Mouse (Mus musculus) Patski (cell line): ENCODE measurements at regions not wholly inside any gene's neighbourhood (a gene's known extent, or its start where the extent isn't known, plus 50 kb on each side); places are given as distances from the start of the nearest gene placed in this dataset.

Source experiments
- ATAC-seq: fragments of 100-300 bp; one replicate; pipeline ENCODE4 v1.8.0; 2021
- CTCF ChIA-PET: fragments of 350-600 bp; sonication (Branson Sonifier 250); formaldehyde crosslinking; loops from one replicate; lab custom pipeline; 2022; ENCODE audit warnings: inconsistent platforms; lab: Charles Lee
- POLR2A ChIA-PET: fragments of 350-600 bp; sonication (Branson Sonifier 250); formaldehyde crosslinking; loops from one replicate; lab custom pipeline; 2022; ENCODE audit warnings: antibody characterized with exemption, inconsistent platforms; lab: Charles Lee
- DNase-seq: peaks from one replicate; pipeline ENCODE4 v3.0.0-alpha.2; 2011; ENCODE audit warnings: low read depth, low spot score
- H3K27me3 ChIP-seq: fragments of 371-371 bp; one replicate; pipeline ENCODE4 v1.5.1; 2021
- CTCF ChIP-seq: fragments of 100-300 bp; IDR thresholded peaks from one replicate; pipeline ENCODE4 v1.5.1; 2021
- in situ Hi-C: fragments of 300-500 bp; cut with MboI; formaldehyde crosslinking; loops from 3 replicates; pipeline ENCODE4 v1.11.1; 2018; ENCODE audit warnings: low pct_unique_long_range_greater_than_20kb, mixed read lengths

- CTCF ChIA-PET = no interaction called here
- in situ Hi-C loops = no loop called here
- no peak for TF ChIP-seq CTCF
Observed at GRCm38 (mm10) chr1:18668901-18669300, 404.0 kb upstream of the Defb41 start.

GRCm38 (mm10) chr1:18668265-18668664, 403.3 kb upstream of the Defb41 start:
- CTCF ChIA-PET = no interaction called here
- in situ Hi-C loops = no loop called here
- POLR2A ChIA-PET = no interaction called here
- ATAC-seq (no peak), DNase-seq (no peak)
- TF ChIP-seq CTCF = no peak
- no peaks in the 10 kb centered on the region for H3K27me3 ChIP-seq

More at GRCm38 (mm10) chr1:18668901-18669300, 404.0 kb upstream of the Defb41 start:
- no peak for ATAC-seq
- H3K27me3 ChIP-seq = no peaks in the 10 kb centered on the region
- no peak for DNase-seq
- POLR2A ChIA-PET = no interaction called here

GRCm38 (mm10) chr1:18640858-18641257, 375.9 kb upstream of the Defb41 start:
- no peaks in the 10 kb centered on the region for H3K27me3 ChIP-seq
- no peak for ATAC-seq
- TF ChIP-seq CTCF = no peak
- CTCF ChIA-PET = no interaction called here
- DNase-seq = no peak
- in situ Hi-C loops = no loop called here
- POLR2A ChIA-PET = no interaction called here

- no peaks in the 10 kb centered on the region for H3K27me3 ChIP-seq
Observed at GRCm38 (mm10) chr1:18639460-18640300, 374.7 kb upstream of the Defb41 start.

GRCm38 (mm10) chr1:18637334-18637733, 372.4 kb upstream of the Defb41 start:
- ChIA-PET CTCF (no interaction called here), POLR2A (no interaction called here)
- no peak for DNase-seq
- no peak for ATAC-seq
- TF ChIP-seq CTCF = no peak
- no peaks in the 10 kb centered on the region for H3K27me3 ChIP-seq
- in situ Hi-C loops = no loop called here

More at GRCm38 (mm10) chr1:18639460-18640300, 374.7 kb upstream of the Defb41 start:
- ATAC-seq (no peak), DNase-seq (no peak)
- ChIA-PET CTCF (no interaction called here), POLR2A (no interaction called here)
- no peak for TF ChIP-seq CTCF
- in situ Hi-C loops = no loop called here

- DNase-seq = no peak
- in situ Hi-C loops = no loop called here
- ChIA-PET CTCF (no interaction called here), POLR2A (no interaction called here)
- no peak for TF ChIP-seq CTCF
- H3K27me3 ChIP-seq = no peaks in the 10 kb centered on the region
- ATAC-seq = no peak
Observed at GRCm38 (mm10) chr1:18610231-18610630, 345.3 kb upstream of the Defb41 start.

GRCm38 (mm10) chr1:18599864-18600263, 334.9 kb upstream of the Defb41 start:
- no peak for TF ChIP-seq CTCF

GRCm38 (mm10) chr1:18598908-18599307, 334.0 kb upstream of the Defb41 start:
- no peaks in the 10 kb centered on the region for H3K27me3 ChIP-seq
- no peak for DNase-seq
- POLR2A ChIA-PET = no interaction called here
- no peak for TF ChIP-seq CTCF
- in situ Hi-C loops = no loop called here
- no peak for ATAC-seq
- CTCF ChIA-PET = no interaction called here

More at GRCm38 (mm10) chr1:18599864-18600263, 334.9 kb upstream of the Defb41 start:
- no peaks in the 10 kb centered on the region for H3K27me3 ChIP-seq
- in situ Hi-C loops = no loop called here
- ATAC-seq (no peak), DNase-seq (no peak)
- ChIA-PET POLR2A (no interaction called here), CTCF (no interaction called here)

GRCm38 (mm10) chr1:18583358-18584128, 318.6 kb upstream of the Defb41 start:
- in situ Hi-C loops = no loop called here
- no peaks in the 10 kb centered on the region for H3K27me3 ChIP-seq
- no peak for TF ChIP-seq CTCF
- ChIA-PET POLR2A (no interaction called here), CTCF (no interaction called here)
- no peak for DNase-seq
- ATAC-seq = no peak

- no peak for DNase-seq
- no peak for TF ChIP-seq CTCF
- in situ Hi-C loops = no loop called here
- no peak for ATAC-seq
- POLR2A ChIA-PET = no interaction called here
- CTCF ChIA-PET = no interaction called here
- H3K27me3 ChIP-seq = no peaks in the 10 kb centered on the region
Observed at GRCm38 (mm10) chr1:18578625-18579024, 313.7 kb upstream of the Defb41 start.

- no peak for TF ChIP-seq CTCF
- ChIA-PET POLR2A (no interaction called here), CTCF (no interaction called here)
- in situ Hi-C loops = no loop called here
- no peaks in the 10 kb centered on the region for H3K27me3 ChIP-seq
- no peak for DNase-seq
- no peak for ATAC-seq
Observed at GRCm38 (mm10) chr1:18567086-18567485, 302.1 kb upstream of the Defb41 start.
